Mouse (Mus musculus): Measurements from ENCODE around the gene Ush1c. TPM values are rescaled to one million over a fixed set of nuclear protein-coding genes. Genes with fewer than 3 reads are reported as not detected.

The Ush1c gene
- polyA plus RNA-seq, 1 experiment, result not detected

GRCm38 (mm10) chr7:46220591-46221129 is 17.6 kb downstream of the Ush1c start:
- Histone ChIP-seq H3K4me3 (ENCODE audit: insufficient read depth, low read depth, low read length) (no peak overlapping the region), H3K4me1 (ENCODE audit: control insufficient read depth, insufficient read depth, low read length) (peaks cover 10% of the 10 kb centered on the region), H3K27ac (ENCODE audit: insufficient read depth, low read depth, low read length) (no peak overlapping the region)
- TF ChIP-seq POLR2A (IDR thresholded peaks at IDR 0.05; ENCODE audit: insufficient read depth, low read depth, low read length), result no peak
- no peak for TF ChIP-seq CTCF (IDR thresholded peaks at IDR 0.05; ENCODE audit: insufficient read depth, low read depth, low read length)
- 81% methylated on average over 8 of the region's 8 CpGs for WGBS

GRCm38 (mm10) chr7:46218415-46218814 is 19.9 kb downstream of the Ush1c start:
- H3K4me1 ChIP-seq (ENCODE audit: control insufficient read depth, insufficient read depth, low read length), result peaks cover 10% of the 10 kb centered on the region
- TF ChIP-seq CTCF (IDR thresholded peaks at IDR 0.05; ENCODE audit: insufficient read depth, low read depth, low read length), result no peak
- no peak for TF ChIP-seq POLR2A (IDR thresholded peaks at IDR 0.05; ENCODE audit: insufficient read depth, low read depth, low read length)
- H3K4me3 ChIP-seq (ENCODE audit: insufficient read depth, low read depth, low read length), result no peak overlapping the region
- WGBS, result 31% methylated on average over 11 of the region's 11 CpGs
- H3K27ac ChIP-seq (ENCODE audit: insufficient read depth, low read depth, low read length), result no peak overlapping the region

- Histone ChIP-seq H3K27ac (ENCODE audit: insufficient read depth, low read depth, low read length) (no peak overlapping the region), H3K4me3 (ENCODE audit: insufficient read depth, low read depth, low read length) (no peak overlapping the region), H3K4me1 (ENCODE audit: control insufficient read depth, insufficient read depth, low read length) (peaks cover 10% of the 10 kb centered on the region)
- TF ChIP-seq CTCF (IDR thresholded peaks at IDR 0.05; ENCODE audit: insufficient read depth, low read depth, low read length) (no peak), POLR2A (IDR thresholded peaks at IDR 0.05; ENCODE audit: insufficient read depth, low read depth, low read length) (no peak)
- WGBS, result 56% methylated on average over 2 of the region's 2 CpGs
Measured at GRCm38 (mm10) chr7:46216481-46216880, 21.8 kb downstream of the Ush1c start.

- H3K27ac ChIP-seq (ENCODE audit: insufficient read depth, low read depth, low read length), result no peak overlapping the region
- H3K4me1 ChIP-seq (ENCODE audit: control insufficient read depth, insufficient read depth, low read length), result peaks cover 3% of the 10 kb centered on the region; the same call in 1 of the 2 replicates
- WGBS, result 79% methylated on average over 6 of the region's 6 CpGs
- TF ChIP-seq POLR2A (IDR thresholded peaks at IDR 0.05; ENCODE audit: insufficient read depth, low read depth, low read length), result no peak
- no peak for TF ChIP-seq CTCF (IDR thresholded peaks at IDR 0.05; ENCODE audit: insufficient read depth, low read depth, low read length)
- no peak overlapping the region for H3K4me3 ChIP-seq (ENCODE audit: insufficient read depth, low read depth, low read length)
Measured at GRCm38 (mm10) chr7:46210276-46210675, 28.0 kb downstream of the Ush1c start.

- WGBS, result 86% methylated on average over 8 of the region's 8 CpGs
- H3K4me1 ChIP-seq (ENCODE audit: control insufficient read depth, insufficient read depth, low read length), result peaks cover 3% of the 10 kb centered on the region; the same call in 1 of the 2 replicates
- TF ChIP-seq CTCF (IDR thresholded peaks at IDR 0.05; ENCODE audit: insufficient read depth, low read depth, low read length) (no peak), POLR2A (IDR thresholded peaks at IDR 0.05; ENCODE audit: insufficient read depth, low read depth, low read length) (no peak)
- H3K27ac ChIP-seq (ENCODE audit: insufficient read depth, low read depth, low read length), result no peak overlapping the region
- H3K4me3 ChIP-seq (ENCODE audit: insufficient read depth, low read depth, low read length), result no peak overlapping the region
Measured at GRCm38 (mm10) chr7:46208131-46208530, 30.2 kb downstream of the Ush1c start.

GRCm38 (mm10) chr7:46204775-46205174 is 33.5 kb downstream of the Ush1c start:
- TF ChIP-seq POLR2A (IDR thresholded peaks at IDR 0.05; ENCODE audit: insufficient read depth, low read depth, low read length) (no peak), CTCF (IDR thresholded peaks at IDR 0.05; ENCODE audit: insufficient read depth, low read depth, low read length) (no peak)
- Histone ChIP-seq H3K27ac (ENCODE audit: insufficient read depth, low read depth, low read length) (no peak overlapping the region), H3K4me1 (ENCODE audit: control insufficient read depth, insufficient read depth, low read length) (peaks cover under 1% of the 10 kb centered on the region; the same call in 1 of the 2 replicates), H3K4me3 (ENCODE audit: insufficient read depth, low read depth, low read length) (no peak overlapping the region)
- WGBS, result 68% methylated on average over 6 of the region's 6 CpGs

GRCm38 (mm10) chr7:46204046-46204471 is 34.2 kb downstream of the Ush1c start:
- TF ChIP-seq CTCF (IDR thresholded peaks at IDR 0.05; ENCODE audit: insufficient read depth, low read depth, low read length) (peak; percentile 31; the same call in 1 of the 2 replicates), POLR2A (IDR thresholded peaks at IDR 0.05; ENCODE audit: insufficient read depth, low read depth, low read length) (no peak)
- Histone ChIP-seq H3K4me3 (ENCODE audit: insufficient read depth, low read depth, low read length) (no peak overlapping the region), H3K4me1 (ENCODE audit: control insufficient read depth, insufficient read depth, low read length) (no peaks in the 10 kb centered on the region), H3K27ac (ENCODE audit: insufficient read depth, low read depth, low read length) (no peak overlapping the region)
- WGBS, result 48% methylated on average over 11 of the region's 11 CpGs

GRCm38 (mm10) chr7:46201649-46202048 is 36.7 kb downstream of the Ush1c start:
- Histone ChIP-seq H3K27ac (ENCODE audit: insufficient read depth, low read depth, low read length) (no peak overlapping the region), H3K4me1 (ENCODE audit: control insufficient read depth, insufficient read depth, low read length) (no peaks in the 10 kb centered on the region), H3K4me3 (ENCODE audit: insufficient read depth, low read depth, low read length) (no peak overlapping the region)
- no peak for TF ChIP-seq POLR2A (IDR thresholded peaks at IDR 0.05; ENCODE audit: insufficient read depth, low read depth, low read length)
- TF ChIP-seq CTCF (IDR thresholded peaks at IDR 0.05; ENCODE audit: insufficient read depth, low read depth, low read length), result no peak
- WGBS, result 43% methylated on average over 14 of the region's 14 CpGs

- Histone ChIP-seq H3K4me1 (ENCODE audit: control insufficient read depth, insufficient read depth, low read length) (no peaks in the 10 kb centered on the region), H3K27ac (ENCODE audit: insufficient read depth, low read depth, low read length) (no peak overlapping the region), H3K4me3 (ENCODE audit: insufficient read depth, low read depth, low read length) (no peak overlapping the region)
- TF ChIP-seq CTCF (IDR thresholded peaks at IDR 0.05; ENCODE audit: insufficient read depth, low read depth, low read length), result no peak
- TF ChIP-seq POLR2A (IDR thresholded peaks at IDR 0.05; ENCODE audit: insufficient read depth, low read depth, low read length), result no peak
- WGBS, result 74% methylated on average over 6 of the region's 6 CpGs
Measured at GRCm38 (mm10) chr7:46200021-46200420, 38.3 kb downstream of the Ush1c start.
